Mouse (Mus musculus) forelimb bud, embryonic 11.5 days (tissue): Measurements from ENCODE around the gene Ago3.
A peak's percentile ranks its signal among the peaks of the same experiment; 100 is the strongest.

Source experiments
- DNase-seq: peaks from one replicate; pipeline ENCODE4 v3.0.0-alpha.2; 2012; ENCODE audit warnings: low read depth, low spot score

Gene Ago3

DNA sequence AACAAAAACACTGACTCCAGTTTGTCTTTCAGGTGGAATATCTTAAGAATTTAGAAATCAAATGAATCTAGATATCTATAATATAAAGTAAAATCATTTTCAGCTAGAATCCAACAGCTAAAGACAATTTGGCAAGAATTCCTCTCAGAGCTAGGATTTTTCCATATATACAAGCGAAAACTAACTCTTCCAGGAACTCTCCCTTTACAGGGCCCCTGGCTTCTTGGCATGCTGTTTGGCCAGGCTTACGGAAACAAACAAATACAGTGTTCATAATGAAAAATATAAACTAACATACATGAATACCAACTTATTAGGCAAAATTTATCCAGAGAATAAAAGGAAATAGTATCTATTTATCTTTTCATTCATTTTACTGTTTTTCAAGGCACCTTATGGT, 5.5 kb downstream of the Ago3 start:
- DNase-seq: no peak

GRCm38 (mm10) chr4:126415707-126416106, 13.6 kb downstream of the Ago3 start:
- no peak for DNase-seq

DNA sequence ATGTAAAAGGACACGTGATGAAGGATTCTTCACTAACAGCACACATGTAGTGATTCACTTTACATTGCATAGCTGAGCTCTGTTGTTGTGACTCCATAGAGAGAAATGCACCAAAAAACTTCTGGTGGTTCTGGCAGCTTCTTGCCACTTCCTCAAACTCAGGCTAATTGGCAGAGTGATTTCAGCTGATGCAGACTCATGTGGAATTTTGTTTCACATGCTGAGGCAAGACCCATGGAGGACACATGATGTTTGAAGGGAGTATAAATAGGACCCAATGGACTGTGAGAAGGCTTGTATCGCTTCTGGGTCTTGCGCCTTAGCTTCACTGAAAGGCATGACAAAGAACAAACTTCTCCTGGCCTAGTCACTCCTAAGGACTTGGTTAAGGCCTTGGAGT, 16.8 kb downstream of the Ago3 start:
- no peak for DNase-seq

DNA sequence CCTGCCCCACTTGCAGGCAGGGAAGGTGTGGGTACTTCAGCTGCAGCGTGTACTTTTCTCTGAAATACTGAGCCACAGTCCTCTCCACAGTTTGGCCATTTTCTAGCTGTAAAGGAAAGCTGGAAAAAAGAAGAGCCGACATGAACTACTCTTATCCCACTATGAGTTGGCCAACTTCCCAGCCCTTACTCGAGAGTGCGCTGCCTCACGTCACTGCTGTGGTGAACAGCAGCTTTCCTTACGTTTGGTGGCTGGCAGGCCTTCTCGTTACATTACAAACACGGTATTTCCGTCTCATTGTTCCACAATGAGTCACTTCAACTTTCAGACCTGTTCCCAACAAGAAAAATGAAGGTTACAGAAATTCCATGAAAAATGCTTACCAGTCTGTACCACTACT, 57.9 kb downstream of the Ago3 start:
- no peak for DNase-seq

GRCm38 (mm10) chr4:126360069-126360468, 69.3 kb downstream of the Ago3 start:
- no peak for DNase-seq

- no peak for DNase-seq
Measured at GRCm38 (mm10) chr4:126343451-126343850, 85.9 kb downstream of the Ago3 start.

DNA sequence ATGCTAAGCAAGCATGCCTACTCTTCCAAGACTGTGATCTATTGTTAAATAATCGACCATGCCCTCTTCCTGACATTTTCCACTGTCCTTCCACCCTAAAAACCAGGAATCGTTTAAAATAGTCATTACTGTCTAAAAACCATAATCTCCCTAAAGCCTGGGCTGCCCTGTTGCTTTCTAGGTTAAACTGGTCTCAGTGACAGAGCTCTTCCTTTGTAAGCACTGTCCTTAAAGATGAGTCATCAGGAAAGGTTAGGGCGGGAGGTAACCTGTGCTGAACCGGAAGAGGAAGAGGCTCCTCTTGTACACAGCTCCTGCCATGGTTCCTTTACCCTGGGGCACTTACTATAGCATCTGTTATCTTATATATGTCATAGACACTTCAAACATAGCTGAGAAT, 89.9 kb downstream of the Ago3 start:
- no peak for DNase-seq

GRCm38 (mm10) chr4:126332358-126332757, 97.0 kb downstream of the Ago3 start:
- no peak for DNase-seq

GRCm38 (mm10) chr4:126331751-126332150, 97.6 kb downstream of the Ago3 start:
- no peak for DNase-seq

GRCm38 (mm10) chr4:126330295-126330694, 99.1 kb downstream of the Ago3 start:
- DNase-seq: no peak

DNA sequence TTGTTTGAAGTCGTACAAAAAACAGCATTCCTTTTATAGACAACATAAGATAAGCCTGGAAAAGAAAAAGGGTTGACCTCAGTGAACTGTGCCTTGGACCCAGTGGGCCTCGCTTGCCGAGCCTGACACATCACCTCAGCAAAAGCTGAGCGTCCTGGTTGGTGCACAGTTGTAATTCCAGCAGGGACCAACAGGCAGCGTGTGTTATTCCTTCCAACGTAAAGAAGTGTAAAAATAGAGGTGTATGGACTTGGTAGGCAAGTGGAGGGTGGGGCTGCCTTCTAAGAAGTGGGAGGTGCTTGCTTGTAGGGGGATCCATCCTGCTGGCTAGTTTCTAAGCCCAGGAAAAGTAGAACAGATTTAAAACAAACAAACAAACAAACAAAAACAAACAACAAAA, 103.3 kb downstream of the Ago3 start:
- no peak for DNase-seq

- no peak for DNase-seq
Measured at GRCm38 (mm10) chr4:126325281-126325861, 104.0 kb downstream of the Ago3 start, which contains the start of gene Tekt2. Gene Tekt2 (minus strand): TSS chr4:126325688.

- DNase-seq: no peak
Measured at GRCm38 (mm10) chr4:126324861-126325260, 104.5 kb downstream of the Ago3 start.

- DNase-seq: no peak
Measured at GRCm38 (mm10) chr4:126322646-126323045, 106.7 kb downstream of the Ago3 start.

DNA sequence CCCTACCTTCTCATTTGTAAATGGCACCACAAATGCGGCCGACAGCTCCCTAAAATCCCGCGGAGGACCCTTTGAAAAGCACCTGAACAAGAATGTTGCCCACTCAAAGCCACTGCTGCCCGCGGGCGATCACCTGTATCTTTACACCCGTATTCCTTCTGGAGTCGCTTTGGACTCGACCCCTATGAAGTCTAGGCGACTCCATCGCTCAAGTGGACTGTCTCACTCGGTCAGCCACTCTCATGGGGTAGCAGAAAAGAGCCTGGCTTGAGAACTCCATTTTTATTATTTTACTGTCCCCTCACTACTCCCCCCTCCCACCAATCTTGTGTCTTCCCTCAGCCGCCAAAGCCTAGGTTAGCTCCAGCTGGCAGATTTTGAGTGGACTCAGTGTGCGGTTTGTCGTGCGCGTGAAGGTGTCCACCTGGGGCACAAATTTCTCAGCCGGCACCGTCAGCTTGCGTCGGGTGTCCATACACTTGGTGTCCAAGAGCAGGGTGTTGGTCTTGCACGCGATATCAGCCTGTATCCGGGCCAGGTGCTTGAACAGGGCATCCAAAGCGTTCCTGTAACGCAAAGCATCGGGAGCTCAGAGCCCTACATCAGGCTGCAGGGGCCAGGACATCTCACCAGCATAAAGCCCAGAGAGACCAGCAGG, 107.4 kb downstream of the Ago3 start:
- DNase-seq: no peak

GRCm38 (mm10) chr4:126321111-126321853, 108.1 kb downstream of the Ago3 start, which contains the start of gene Adprhl2:
Gene Adprhl2 (minus strand): TSS chr4:126321703.
- DNase-seq: peak; percentile 96

GRCm38 (mm10) chr4:126319806-126320205, 109.5 kb downstream of the Ago3 start:
- no peak for DNase-seq

GRCm38 (mm10) chr4:126316443-126317040, 112.8 kb downstream of the Ago3 start:
- no peak for DNase-seq

- no peak for DNase-seq
Measured at GRCm38 (mm10) chr4:126315931-126316330, 113.4 kb downstream of the Ago3 start.

DNA sequence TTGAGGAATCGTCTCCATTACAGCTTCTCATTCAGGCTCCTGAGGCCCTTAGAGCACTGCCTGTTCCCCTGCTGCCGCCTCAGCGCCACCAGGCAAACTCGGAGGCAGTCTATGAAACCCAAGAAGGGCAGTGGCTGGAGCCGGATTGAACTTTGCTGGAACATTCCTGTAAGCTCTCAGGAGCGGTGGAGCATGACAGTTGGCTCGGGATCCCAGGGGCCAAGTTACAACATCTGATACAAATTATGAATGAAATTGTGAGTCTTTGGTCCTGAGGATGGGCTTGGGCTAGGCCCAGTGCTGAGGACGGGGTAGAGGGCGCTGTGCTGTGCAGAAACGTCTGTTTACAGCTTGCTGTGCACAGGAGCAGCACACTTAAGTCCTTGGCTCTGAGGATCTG, 115.0 kb downstream of the Ago3 start:
- peak; percentile 38 for DNase-seq

DNA sequence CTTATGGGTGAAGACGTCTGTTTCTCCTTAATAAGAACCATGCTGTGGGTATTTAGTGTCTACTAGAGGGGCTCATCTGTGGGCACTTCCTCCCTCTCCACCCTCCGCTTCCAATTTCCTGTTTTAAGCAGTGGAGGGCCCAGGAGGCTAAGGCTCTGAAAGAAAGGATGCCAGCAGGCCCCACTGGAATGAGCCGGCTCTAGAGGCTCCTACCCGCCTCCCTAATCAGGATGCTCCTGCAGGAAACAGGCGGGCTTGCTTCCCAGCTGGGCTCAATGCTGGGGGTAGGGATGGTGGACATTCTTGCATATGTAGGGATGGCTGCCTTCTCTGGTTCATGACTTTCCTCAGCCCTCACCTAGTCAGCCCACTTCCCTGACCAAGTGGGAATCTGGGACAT, 116.2 kb downstream of the Ago3 start:
- DNase-seq: no peak

DNA sequence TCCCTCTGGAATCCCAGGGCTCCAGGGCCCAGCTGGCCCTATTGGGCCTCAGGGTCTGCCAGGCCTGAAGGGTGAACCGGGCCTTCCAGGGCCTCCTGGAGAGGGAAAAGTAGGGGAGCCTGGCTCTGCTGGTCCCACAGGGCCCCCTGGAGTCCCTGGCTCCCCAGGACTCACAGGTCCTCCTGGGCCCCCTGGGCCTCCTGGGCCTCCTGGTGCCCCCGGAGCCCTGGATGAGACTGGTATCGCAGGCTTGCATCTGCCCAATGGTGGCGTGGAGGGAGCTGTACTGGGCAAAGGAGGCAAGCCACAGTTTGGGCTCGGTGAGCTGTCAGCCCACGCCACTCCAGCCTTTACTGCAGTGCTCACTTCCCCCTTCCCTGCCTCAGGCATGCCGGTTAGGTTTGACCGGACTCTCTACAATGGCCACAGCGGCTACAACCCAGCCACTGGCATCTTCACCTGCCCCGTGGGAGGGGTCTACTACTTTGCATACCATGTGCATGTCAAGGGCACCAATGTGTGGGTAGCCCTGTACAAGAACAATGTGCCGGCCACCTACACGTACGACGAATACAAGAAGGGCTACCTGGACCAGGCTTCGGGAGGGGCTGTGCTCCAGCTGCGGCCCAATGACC, 117.7 kb downstream of the Ago3 start:
- no peak for DNase-seq
